Mouse (Mus musculus) small intestine, adult 2 months (tissue): Measurements from ENCODE around the gene Zfpm1. TPM values are rescaled to one million over a fixed set of nuclear protein-coding genes. Genes with fewer than 3 reads are reported as not detected.
A peak's percentile ranks its signal among the peaks of the same experiment; 100 is the strongest.

Source experiments
- H3K27ac ChIP-seq: fragments of 200-500 bp; 2 replicates; pipeline ENCODE4 v1.5.1; 2012; ENCODE audit warnings: low read depth, low read length, control low read depth, inconsistent platforms; ENCODE audit not compliant: insufficient read depth
- H3K27me3 ChIP-seq: fragments of 200-500 bp; 2 replicates; pipeline ENCODE4 v1.6.1; 2012; ENCODE audit warnings: mild to moderate bottlenecking, moderate library complexity, low read length, inconsistent platforms; ENCODE audit not compliant: control insufficient read depth, insufficient read depth
- H3K36me3 ChIP-seq: fragments of 200-500 bp; 2 replicates; pipeline ENCODE4 v1.6.1; 2012; ENCODE audit warnings: mild to moderate bottlenecking, low read length, control low read depth, inconsistent platforms; ENCODE audit not compliant: control insufficient read depth, insufficient read depth
- H3K4me1 ChIP-seq: fragments of 200-500 bp; 2 replicates; pipeline ENCODE4 v1.6.1; 2012; ENCODE audit warnings: low read length, inconsistent platforms, mixed read lengths; ENCODE audit not compliant: control insufficient read depth, insufficient read depth, insufficient read length
- H3K4me3 ChIP-seq: fragments of 200-500 bp; 2 replicates; pipeline ENCODE4 v1.5.1; 2012; ENCODE audit warnings: low read depth, mild to moderate bottlenecking, control low read depth, inconsistent platforms, low read length, moderate library complexity
- CTCF ChIP-seq: fragments of 200-500 bp; IDR thresholded peaks from 2 replicates; pipeline ENCODE4 v1.5.1; 2012; ENCODE audit warnings: low read depth, mild to moderate bottlenecking, control low read depth, inconsistent platforms, low read length, moderate library complexity, mixed read lengths; ENCODE audit not compliant: insufficient replicate concordance, insufficient read length; ENCODE audit errors: extremely low read depth
- POLR2A ChIP-seq: fragments of 200-500 bp; IDR thresholded peaks from 2 replicates; pipeline ENCODE4 v1.6.1; 2012; ENCODE audit warnings: low read depth, mild to moderate bottlenecking, control low read depth, inconsistent platforms, low read length, moderate library complexity
- WGBS: fragments of 180-500 bp; shearing (Covaris S2); methylation state at CpG from one replicate; pipeline ENCODE4 v1.1.7; 2018; 5-methylcytosine and 5-hydroxymethylcytosine counted together
- polyA plus RNA-seq: library from polyadenylated mRNA; depleted of rRNA; stranded (reverse); fragments of >200 nt; gene quantifications from 2 replicates; pipeline ENCODE4 v1.2.3, GENCODE M21; 2012

The Zfpm1 gene
- polyA plus RNA-seq, 1 experiment = 153 TPM

- 21% methylated on average over 7 of the region's 7 CpGs for WGBS
- H3K36me3 ChIP-seq = no peaks in the 10 kb centered on the region
- TF ChIP-seq CTCF = no peak
- TF ChIP-seq POLR2A = no peak
- H3K27me3 ChIP-seq = no peaks in the 10 kb centered on the region
- no peak overlapping the region for H3K27ac ChIP-seq
- no peak overlapping the region for H3K4me3 ChIP-seq
- peaks cover 15% of the 10 kb centered on the region for H3K4me1 ChIP-seq
These were observed 8.1 kb upstream of the Zfpm1 start for GRCm38 (mm10) chr8:122273826-122274225.

GRCm38 (mm10) chr8:122274651-122275391 is 7.1 kb upstream of the Zfpm1 start:
- 56% methylated on average over 11 of the region's 11 CpGs for WGBS

GRCm38 (mm10) chr8:122276308-122276707 is 5.6 kb upstream of the Zfpm1 start:
- peaks cover 15% of the 10 kb centered on the region for H3K4me1 ChIP-seq
- no peak overlapping the region for H3K27ac ChIP-seq
- H3K27me3 ChIP-seq = no peaks in the 10 kb centered on the region
- no peak for TF ChIP-seq CTCF
- TF ChIP-seq POLR2A = no peak
- H3K4me3 ChIP-seq = no peak overlapping the region
- WGBS = 96% methylated on average over 5 of the region's 5 CpGs
- H3K36me3 ChIP-seq = no peaks in the 10 kb centered on the region

More at GRCm38 (mm10) chr8:122274651-122275391, 7.1 kb upstream of the Zfpm1 start:
- Histone ChIP-seq H3K27me3 (no peaks in the 10 kb centered on the region), H3K4me3 (no peak overlapping the region), H3K4me1 (peaks cover 8% of the 10 kb centered on the region), H3K36me3 (no peaks in the 10 kb centered on the region), H3K27ac (no peak overlapping the region)
- no peak for TF ChIP-seq POLR2A
- TF ChIP-seq CTCF = no peak

GRCm38 (mm10) chr8:122277204-122277995 is 4.5 kb upstream of the Zfpm1 start:
- WGBS = 55% methylated on average over 18 of the region's 18 CpGs
- H3K4me1 ChIP-seq = peaks cover 15% of the 10 kb centered on the region
- no peak overlapping the region for H3K27ac ChIP-seq
- H3K4me3 ChIP-seq = no peak overlapping the region
- H3K36me3 ChIP-seq = no peaks in the 10 kb centered on the region
- TF ChIP-seq CTCF = no peak
- no peaks in the 10 kb centered on the region for H3K27me3 ChIP-seq

- TF ChIP-seq POLR2A = no peak
- no peak for TF ChIP-seq CTCF
- H3K36me3 ChIP-seq = no peaks in the 10 kb centered on the region
- 45% methylated on average over 4 of the region's 4 CpGs for WGBS
- H3K4me3 ChIP-seq = no peak overlapping the region
- H3K27ac ChIP-seq = no peak overlapping the region
- peaks cover 25% of the 10 kb centered on the region for H3K4me1 ChIP-seq
- no peaks in the 10 kb centered on the region for H3K27me3 ChIP-seq
These were observed 1.8 kb upstream of the Zfpm1 start for GRCm38 (mm10) chr8:122280156-122280555.

GRCm38 (mm10) chr8:122280588-122281316 is 1.2 kb upstream of the Zfpm1 start:
- H3K4me3 ChIP-seq = peak overlapping the region; percentile 61
- peaks cover 28% of the 10 kb centered on the region for H3K4me1 ChIP-seq
- peak overlapping the region; percentile 59 for H3K27ac ChIP-seq
- H3K27me3 ChIP-seq = no peaks in the 10 kb centered on the region
- TF ChIP-seq POLR2A (no peak), CTCF (no peak)
- 10% methylated on average over 20 of the region's 20 CpGs for WGBS
- H3K36me3 ChIP-seq = no peaks in the 10 kb centered on the region
